Mouse (Mus musculus) heart, postnatal 14 days (tissue): ENCODE results near the gene Myo18b. TPM values are rescaled to one million over a fixed set of nuclear protein-coding genes. Genes with fewer than 3 reads are reported as not detected.

Source experiments
- DNase-seq, 2 experiments: peaks; one replicate each; pipeline ENCODE4 v3.0.0; 2021 to 2022
- intact Hi-C: fragments of 180-260 bp; cut with DNase I; formaldehyde crosslinking; loops from one replicate; pipeline ENCODE4 v1.15.1; 2025
- total RNA-seq, 2 experiments: library from RNA; stranded (reverse); gene quantifications; 2 replicates each; pipeline ENCODE4 v1.2.3; 2021

Myo18b gene
- total RNA-seq, 2 experiments from 2014 or later: 239 to 240 TPM

DNA sequence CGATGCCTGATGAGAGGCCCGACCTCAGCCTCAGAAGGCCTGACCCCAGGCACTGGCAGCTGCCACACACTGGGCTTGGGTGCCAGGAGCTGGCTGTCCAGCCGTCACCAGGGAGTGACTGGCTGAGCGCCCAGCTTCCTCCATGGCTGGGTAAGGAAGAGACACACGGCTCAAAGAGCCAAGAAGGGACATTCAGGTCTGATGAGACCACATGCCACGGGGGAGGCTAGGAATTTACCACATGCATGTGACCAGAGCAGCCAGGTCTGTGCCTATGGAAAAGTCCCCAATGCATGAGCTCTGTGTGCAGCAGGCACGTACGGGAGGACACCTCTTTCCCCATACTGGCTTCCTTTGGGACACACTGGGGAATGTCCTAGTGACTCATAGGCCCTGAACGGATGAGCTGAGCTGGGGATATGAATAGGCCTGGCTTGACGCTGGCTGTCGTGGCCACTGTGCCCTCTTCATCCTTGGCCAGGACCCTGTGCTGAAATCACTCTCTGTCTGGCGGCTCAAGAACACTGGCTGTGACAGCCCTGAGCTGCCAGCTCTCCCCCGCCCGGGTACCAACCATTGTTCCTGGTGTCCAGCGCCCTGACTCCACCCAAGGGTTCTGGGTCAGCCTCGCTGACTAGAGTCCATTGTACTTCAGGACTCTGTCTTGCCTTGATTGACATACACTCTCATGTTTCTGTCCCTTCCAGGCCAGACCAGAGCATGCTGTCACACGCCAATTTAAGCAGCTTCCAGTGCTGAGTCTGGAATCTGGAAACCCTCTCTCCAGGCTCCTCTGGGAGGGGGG is 9.3 kb downstream of the Myo18b start:
- intact Hi-C loops: no loop called here

DNA sequence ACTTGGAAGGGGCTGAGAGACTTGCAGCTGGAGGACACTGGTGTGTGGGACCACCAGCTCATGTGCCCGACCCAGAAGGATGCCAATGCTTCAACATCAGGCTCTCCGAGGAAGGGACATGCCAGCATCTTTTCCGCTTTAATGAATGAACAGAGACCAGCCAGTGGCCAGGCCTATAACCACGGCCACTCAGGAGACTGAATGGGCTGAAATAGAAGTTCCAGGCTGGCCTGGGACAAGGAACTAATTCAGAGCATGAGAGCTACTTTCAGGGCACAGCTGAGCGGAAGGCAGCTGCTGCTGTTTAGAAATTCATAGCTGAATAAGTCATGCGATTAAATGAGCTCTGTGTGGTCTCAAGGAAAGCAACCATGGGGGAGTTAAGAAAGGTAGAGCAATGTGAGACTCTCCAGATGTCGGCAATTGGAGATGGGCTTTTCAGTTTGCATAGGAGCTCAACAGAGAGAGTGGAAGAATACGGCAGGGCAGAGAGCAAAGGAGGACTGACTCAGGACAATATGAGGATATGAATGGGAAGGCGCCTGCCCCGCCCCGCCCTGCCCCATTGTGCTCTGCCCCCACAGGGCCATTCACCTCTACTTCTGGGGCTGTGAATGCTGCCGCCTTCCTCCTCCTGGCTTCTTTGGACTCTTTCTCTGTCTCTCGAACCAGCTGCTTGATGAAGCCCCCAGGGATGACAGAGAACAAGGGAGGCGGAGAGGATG is 18.6 kb downstream of the Myo18b start:
- intact Hi-C loops: loop anchor here (2.0 to 10.0 kb wide), 2 partner anchors 137 to 277 kb away; partner anchors contain the start of gene Grk3
- DNase-seq: no peak

More for the DNA sequence above, 9.3 kb downstream of the Myo18b start:
- DNase-seq: peak; percentile 70 to 84

DNA sequence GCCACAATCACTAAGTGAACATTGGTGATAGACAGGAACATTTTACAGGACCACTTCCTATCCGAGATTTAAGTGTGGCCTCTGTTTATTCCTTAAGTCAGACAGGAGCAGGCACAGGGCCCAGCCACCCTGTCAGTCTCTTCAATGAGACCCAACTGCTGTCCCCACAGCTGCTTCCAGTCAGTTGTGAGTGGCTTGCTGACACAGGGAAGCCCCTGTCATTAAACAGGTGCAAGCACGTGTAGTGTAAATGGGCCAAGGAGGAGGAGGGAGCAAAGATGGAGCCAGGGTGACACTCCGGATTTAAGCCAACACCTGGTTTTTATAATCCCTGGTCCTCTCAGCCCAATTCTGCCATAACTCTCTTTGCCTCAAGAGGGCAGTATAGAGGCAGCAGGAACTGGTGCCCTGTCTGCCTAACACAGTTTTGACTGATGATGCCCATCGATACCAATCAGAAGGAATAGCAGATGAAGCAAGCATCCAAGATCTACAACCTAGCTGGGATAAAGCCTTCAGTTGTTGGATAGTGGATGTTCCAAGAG is 19.2 kb downstream of the Myo18b start:
- DNase-seq: peak; percentile 23 to 69
- intact Hi-C loops: loop anchor here (2.0 to 10.0 kb wide), 2 partner anchors 138 to 278 kb away; partner anchors contain the start of gene Grk3

DNA sequence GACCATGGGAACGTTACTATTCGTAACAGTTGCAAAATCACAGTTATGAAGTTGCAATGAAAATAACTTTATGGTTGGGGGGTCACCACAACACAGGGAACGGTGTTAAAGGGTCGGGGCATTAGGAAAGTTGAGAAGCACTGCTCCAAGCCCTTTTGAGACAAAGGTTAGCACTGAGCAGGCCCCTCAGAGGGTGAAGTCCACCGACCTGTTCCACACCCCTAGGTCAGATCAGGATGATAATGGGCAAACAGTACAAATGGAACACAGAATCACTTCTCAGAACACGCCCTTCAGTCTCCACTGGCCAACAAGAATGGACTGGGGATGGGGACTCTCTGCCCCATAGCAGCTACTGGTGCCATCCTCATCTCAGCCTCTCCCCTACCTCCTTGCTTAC is 23.2 kb downstream of the Myo18b start:
- intact Hi-C loops: loop anchor here (10.0 kb wide), 1 partner anchor 282 kb away; no protein-coding TSS in a partner anchor
- DNase-seq: no peak

DNA sequence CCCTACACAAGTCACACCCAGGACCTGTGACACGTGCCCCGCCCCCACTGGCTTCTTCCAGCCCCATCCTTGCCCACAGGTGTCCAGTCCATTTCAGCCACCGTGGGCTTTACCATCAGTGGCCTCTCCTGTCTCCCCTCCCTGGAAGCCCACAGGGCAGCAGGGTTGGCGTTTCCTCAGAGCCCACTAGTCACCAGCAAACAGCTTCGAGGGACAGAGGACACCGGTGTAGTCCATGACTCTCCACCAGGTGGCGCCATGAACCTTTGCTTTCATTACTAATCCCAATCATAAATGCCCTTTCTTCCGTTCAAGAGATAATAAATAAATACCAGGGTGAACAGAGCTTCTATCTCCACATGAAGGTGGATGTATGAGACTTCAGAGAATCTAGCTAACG is 25.4 kb downstream of the Myo18b start:
- DNase-seq: peak; percentile 78 to 84
- intact Hi-C loops: loop anchor here (1.0 to 10.0 kb wide), 2 partner anchors 184 to 284 kb away; no protein-coding TSS in a partner anchor

DNA sequence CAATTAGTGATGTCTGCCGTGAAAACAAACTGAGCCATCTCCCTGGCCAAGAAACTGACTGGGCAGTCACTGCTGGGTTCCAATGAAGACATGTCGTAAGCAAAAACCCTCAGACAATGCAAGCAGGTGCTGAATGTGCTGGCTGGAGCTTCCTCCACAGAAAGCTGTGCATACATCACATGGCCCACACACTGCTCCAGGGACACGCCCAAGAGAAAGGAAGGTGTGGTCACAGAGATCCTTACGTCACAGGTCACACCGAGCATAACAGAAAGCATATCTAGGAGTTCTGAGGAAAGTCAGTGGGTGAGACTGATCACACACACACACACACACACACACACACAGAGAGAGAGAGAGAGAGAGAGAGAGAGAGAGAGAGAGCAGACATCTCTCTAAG is 27.5 kb downstream of the Myo18b start:
- DNase-seq: no peak
- intact Hi-C loops: no loop called here

DNA sequence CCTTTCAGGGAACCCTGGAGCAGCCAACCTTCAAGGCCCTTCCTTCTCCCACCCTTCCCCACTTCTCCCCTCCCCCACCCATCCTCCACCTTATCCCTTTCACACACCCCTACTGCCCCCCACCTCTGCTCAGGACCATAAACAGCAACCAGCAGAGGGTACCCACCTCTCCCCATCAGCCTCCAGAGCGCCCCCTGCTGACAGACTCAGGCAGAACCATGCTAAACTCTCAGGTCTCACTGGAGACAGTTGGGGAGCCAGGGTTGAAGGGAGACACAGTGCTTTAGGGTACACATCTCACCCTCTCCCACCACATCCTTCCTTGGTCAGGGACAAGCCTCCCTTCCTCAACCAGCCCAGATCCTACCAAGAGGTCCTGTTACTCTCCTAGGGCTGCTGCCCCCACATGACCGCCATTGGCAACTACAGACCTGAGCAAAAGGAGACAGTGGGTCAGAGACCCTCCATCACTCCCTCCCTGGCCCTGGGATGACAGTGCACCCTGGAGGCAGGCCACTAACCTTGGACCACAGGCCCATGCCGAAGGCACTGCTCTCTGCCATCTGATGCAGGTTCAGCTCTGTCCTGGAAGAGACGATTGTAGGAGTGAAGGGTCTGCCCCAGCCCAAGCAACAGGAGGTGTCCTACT is 31.3 kb downstream of the Myo18b start:
- peak; percentile 44 to 61 for DNase-seq
- intact Hi-C loops: loop anchor here (1.0 to 2.0 kb wide), 2 partner anchors 394 to 431 kb away; no protein-coding TSS in a partner anchor

DNA sequence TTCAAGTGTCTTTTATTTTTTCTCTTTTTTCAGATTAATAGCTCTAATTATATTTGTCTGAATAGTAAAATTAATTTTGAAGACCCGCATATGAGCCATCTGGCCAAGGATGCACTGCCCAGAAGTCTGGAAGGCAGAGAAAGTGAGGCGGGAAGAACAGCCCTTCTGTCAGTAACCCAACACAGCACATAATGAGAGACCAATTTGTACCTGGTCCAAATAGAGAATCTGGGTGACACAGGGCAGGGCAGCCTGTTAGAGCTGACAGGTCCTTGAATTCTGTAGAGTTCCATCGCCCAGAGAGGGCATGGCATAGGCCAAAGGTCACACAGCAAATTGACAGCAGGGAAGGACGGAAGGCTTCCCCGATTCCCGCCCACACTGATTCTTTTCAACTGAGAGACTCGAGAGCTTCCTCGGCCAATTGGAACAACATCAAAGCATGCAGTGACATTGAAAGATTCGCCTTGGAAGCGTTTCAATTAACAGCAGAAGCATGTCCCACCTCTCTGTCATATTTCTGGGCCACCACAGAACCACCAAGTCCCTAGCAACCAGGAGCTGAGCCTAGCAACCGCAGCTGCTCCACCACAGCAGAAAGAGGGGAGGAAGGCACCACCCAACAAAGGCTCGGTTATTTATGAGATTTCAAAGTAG is 36.7 kb downstream of the Myo18b start:
- no peak for DNase-seq
- intact Hi-C loops: no loop called here

DNA sequence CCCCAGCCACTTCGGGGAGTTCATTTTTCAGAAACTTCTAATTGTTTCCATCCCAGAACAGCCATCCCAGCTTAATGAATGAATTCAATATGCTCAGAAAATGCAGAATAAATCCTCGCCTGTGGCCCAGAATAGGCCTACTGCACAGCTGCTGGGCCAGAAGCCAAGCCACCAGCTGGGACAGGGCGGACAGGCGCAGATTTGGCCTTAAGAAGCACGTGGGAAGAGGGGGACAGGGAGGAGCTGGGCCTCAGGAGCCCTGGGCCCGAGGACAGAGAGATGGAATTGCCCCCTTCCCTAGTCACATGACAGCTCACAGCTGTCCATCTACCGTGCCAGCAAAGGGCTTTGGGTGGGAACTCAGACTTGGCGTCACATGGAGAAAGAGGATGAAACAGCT is 43.0 kb downstream of the Myo18b start:
- intact Hi-C loops: no loop called here

DNA sequence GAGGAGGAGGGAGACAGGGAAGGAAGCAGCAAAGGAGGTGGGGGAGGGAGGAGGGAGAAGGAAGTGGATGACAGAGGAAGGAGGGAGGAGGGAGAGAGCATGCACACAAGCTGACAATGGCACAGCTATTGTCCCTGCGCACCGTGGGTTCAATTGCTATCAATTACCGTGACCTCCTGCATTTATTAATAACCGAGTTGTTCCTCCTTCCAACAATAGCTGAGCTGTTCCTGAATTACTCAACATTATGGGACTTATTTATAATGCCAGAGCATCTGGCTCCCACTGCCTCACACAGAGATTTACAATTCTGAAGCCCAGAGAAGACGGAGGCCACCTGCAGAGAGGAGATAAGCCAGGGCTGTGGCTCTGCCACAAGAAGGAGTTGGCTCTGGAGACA is 44.8 kb downstream of the Myo18b start:
- no peak for DNase-seq
- intact Hi-C loops: no loop called here

More for the DNA sequence above, 43.0 kb downstream of the Myo18b start:
- peak; percentile 87 to 92 for DNase-seq

DNA sequence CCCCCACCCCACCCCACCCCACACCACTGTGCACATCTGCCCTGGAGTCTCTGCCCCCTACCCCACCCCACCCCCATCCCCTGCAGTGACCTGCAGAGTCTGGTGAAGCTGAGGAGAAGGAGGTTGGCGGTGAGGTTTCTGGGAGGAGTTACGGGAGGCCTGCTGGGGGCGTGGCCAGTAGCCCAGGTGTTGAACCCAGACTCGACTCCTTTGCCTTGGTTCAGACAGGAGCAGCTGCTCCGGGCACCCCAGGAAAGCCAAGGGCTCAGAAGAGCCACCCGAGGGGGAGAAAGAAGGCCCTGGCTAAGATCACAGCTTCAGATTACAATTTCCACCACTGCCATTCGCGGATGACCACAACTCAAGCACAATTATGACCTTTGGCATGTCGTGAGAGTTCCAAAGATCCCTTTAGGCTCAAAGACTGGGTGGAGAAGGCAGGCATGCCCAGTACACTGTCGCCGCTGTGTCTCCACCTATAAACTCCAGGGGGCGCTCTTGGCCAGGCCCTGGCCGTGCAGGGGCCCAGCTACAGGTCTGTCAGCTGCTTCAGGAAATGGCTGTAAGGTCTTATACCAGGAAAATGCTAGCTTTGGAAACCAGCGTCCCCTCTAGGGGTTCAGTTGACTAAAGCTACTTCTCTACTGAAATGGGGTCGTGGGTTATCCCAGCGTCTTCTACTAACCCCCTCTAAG is 47.4 kb downstream of the Myo18b start:
- peak; percentile 49 to 74 for DNase-seq
- intact Hi-C loops: no loop called here

DNA sequence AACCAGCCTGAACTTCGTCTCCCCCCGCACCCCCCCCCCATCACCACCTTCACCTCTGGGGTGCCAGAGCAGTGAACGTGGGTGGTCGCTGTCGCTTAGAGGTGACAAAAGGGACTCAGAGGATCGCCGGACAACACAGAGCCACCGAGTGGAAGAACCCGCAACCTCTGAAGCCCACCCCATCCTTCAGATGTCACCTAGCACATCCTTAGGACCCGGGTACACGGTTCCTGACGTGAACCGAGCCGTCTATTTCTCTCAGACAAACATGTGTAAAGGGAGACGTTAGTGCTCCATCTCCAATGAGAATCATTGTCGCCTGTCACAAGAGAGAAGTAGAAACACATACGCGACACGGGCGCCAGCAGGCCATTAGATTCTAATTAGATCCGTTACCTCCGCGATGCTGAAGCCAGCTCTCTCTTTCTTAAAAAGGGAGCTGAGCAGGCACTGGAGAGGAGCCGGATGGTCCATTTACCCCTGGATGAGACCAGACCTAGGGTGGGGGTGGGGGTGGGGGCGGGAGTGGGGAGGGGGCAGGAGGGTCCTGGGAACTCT is 48.1 kb downstream of the Myo18b start:
- no peak for DNase-seq
- intact Hi-C loops: no loop called here

DNA sequence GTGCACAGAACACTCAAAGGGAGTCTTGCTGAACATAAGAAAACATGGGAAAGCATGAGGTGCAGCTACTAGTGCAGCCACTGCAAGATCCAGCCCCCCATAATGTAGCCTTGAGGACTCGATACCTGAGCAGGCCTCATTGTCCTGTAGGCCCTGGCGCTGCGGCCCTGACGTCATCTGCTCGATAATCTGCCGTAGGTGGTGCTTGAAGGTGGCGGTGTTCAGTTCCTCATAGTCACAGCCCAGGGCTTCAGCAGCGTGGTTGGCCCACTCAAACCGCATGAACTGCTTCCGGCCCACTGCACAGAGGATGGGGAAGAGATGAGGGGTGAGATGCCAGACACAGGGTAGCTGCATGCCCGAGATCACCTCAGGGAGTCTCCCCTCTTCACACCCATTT is 50.0 kb downstream of the Myo18b start:
- intact Hi-C loops: no loop called here

DNA sequence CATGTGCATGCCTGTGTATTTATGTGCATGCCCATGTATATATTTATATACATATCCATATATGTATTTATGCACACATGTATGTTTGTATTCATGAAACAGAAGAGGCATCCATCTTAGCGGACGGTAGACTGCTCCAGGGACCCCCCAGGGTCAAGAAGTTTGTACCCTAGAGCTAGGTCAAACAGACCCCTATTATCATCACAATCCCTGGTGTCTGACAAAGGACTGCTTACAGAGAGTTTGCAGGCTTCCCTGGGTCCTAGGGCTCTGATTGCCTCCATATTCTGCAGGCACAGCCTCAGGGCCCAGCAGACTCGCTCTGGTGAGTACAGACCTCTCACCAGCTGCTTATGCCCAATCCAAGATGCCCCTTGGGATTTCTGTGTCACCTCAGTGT is 51.7 kb downstream of the Myo18b start:
- DNase-seq: no peak
- intact Hi-C loops: no loop called here

More for the DNA sequence above, 50.0 kb downstream of the Myo18b start:
- DNase-seq: no peak

DNA sequence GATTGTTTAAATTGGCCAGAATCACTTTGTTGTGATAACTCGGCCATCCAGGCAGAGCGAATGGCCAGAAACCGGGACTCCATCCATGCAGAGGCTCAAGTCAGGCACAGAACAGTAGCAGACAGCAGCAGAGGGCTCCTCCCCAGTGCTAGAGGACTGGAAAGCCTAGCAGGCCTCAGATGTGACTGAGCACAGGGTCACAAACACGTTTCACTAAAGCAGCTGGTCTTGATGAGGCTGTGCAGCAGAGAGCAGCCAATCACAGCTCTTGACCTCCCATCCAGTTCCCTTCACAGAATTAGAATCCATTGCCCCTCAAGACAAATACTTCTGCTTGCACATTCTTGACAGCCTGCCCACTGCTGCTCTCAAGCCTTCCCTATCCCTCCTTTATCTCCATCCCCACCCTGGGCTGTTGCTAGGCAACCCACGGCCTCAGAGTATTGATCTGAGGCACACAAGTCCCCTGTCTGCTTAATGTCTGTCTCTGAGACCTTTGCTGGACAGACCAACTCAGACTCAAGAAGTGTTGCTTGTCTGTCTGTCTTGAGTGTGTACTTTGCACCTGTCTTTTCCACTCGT is 52.4 kb downstream of the Myo18b start:
- intact Hi-C loops: no loop called here
- DNase-seq: no peak

DNA sequence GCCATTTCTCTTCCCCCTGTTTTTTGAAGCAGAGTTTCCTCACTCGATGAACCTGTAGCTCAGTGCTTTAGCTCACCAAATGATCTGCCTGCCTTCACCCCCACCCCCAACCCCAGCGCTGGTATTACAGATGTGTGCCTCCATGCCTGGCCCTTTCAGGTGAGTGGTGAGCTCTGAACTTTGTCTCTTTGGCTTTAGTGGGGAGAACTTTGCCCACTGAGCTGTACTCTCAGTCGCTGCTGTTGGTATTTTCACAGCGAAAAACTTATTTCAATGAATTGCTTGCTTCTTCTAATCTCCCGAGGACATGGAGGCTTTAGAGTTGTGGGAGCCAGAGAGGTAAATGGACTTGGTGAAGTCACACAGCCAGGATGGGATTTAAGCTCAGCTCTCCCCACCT is 53.5 kb downstream of the Myo18b start:
- intact Hi-C loops: no loop called here
- no peak for DNase-seq

DNA sequence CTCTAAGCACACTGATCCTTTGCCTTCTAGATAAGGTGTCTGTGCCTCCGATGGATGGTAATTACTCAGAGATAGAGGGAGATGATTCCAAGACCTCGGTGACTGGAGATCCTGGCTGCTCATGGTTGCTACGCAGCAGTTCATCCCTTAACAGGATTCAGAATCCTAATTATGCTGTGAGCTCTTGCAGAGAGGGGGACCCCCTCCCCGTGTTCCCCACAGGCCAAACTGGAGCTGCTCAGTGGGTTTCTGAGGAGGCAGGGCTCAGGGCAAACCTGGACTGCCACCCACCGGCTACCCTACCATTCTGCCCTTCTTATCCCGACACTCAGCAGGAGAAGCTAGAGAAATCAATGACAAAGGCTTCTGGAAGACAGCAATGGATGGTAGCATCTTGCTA is 54.3 kb downstream of the Myo18b start:
- DNase-seq: no peak

DNA sequence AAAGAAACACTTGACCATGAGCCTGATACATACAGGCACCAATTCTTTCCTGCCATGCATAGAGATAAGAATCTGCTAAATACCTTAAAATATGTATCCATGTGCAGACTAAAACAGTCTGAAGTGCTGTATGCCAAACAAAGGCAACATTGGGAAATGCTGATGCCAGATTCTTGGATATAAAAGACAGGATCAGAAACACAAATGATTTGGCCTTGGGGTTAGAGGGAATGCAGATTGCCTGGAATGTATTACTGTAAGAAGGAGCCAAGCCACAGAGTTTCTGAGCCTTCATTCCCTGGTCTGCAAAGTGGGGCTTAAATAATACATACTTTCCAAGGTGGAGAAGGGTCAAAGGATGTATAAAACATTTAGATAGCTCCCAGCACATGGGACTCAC is 61.3 kb downstream of the Myo18b start:
- intact Hi-C loops: no loop called here
- no peak for DNase-seq

More for the DNA sequence above, 54.3 kb downstream of the Myo18b start:
- intact Hi-C loops: no loop called here

DNA sequence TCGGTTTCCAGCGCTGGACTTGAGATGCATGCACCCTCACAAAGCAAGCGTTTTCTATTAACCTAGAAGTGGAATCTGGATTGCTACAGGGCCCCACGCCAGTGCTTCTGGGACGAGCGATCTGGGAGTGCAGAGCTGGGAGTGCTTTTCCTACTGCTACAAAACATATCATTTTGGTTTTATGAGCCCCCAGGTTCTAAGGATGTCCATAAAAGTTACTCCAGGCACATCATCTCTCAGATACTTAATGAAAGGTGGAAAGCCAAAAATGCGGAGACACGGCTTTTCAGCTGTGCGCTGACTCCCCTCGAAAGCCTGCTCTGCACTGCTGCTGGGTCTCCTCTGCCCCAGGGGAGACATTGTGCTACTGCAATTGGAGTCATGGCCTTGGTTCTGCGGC is 62.3 kb downstream of the Myo18b start:
- intact Hi-C loops: no loop called here
- no peak for DNase-seq
